Mouse (Mus musculus) hindbrain, embryonic 11.5 days (tissue): ENCODE results near the gene Spns3. TPM values are rescaled to one million over a fixed set of nuclear protein-coding genes. Genes with fewer than 3 reads are reported as not detected.

ENCODE experiments used
- ATAC-seq: fragments of 200-750 bp; cut with Nextera tagmentation; 2 replicates; pipeline ENCODE4 v1.8.0; 2017; ENCODE audit warnings: mild to moderate bottlenecking, moderate TSS enrichment, moderate library complexity; ENCODE audit not compliant: low FRiP score
- DNase-seq: peaks from one replicate; pipeline ENCODE4 v3.0.0-alpha.2; 2015; ENCODE audit warnings: low spot score
- H3K27ac ChIP-seq: fragments of 300-500 bp; sonication (generic); 2 replicates; pipeline ENCODE4 v1.5.1; 2014; ENCODE audit warnings: mild to moderate bottlenecking, low read depth, low read length
- H3K27me3 ChIP-seq: fragments of 300-500 bp; sonication (generic); 2 replicates; pipeline ENCODE4 v1.6.1; 2014; ENCODE audit warnings: mild to moderate bottlenecking, low read length, moderate library complexity, mixed read lengths; ENCODE audit not compliant: control insufficient read depth, insufficient read depth
- H3K36me3 ChIP-seq: fragments of 300-500 bp; sonication (generic); 2 replicates; pipeline ENCODE4 v1.6.1; 2014; ENCODE audit warnings: mild to moderate bottlenecking, low read length, moderate library complexity, mixed read lengths; ENCODE audit not compliant: control insufficient read depth, insufficient read depth
- H3K4me1 ChIP-seq: fragments of 300-500 bp; sonication (generic); replicated peaks from 2 replicates; pipeline ENCODE4 v1.6.1; 2014; ENCODE audit warnings: low read length, mixed read lengths; ENCODE audit not compliant: control insufficient read depth, insufficient read depth
- H3K4me2 ChIP-seq: fragments of 300-500 bp; sonication (generic); replicated peaks from 2 replicates; pipeline ENCODE4 v1.6.1; 2014; ENCODE audit warnings: mild to moderate bottlenecking, low read depth, low read length
- H3K4me3 ChIP-seq: fragments of 300-500 bp; sonication (generic); 2 replicates; pipeline ENCODE4 v1.5.1; 2014; ENCODE audit warnings: low read depth, low read length
- H3K9ac ChIP-seq: fragments of 300-500 bp; sonication (generic); 2 replicates; pipeline ENCODE4 v1.6.1; 2014; ENCODE audit warnings: low read depth, low read length
- H3K9me3 ChIP-seq: fragments of 300-500 bp; sonication (generic); 2 replicates; pipeline ENCODE4 v1.6.1; 2016; ENCODE audit warnings: low read length; ENCODE audit not compliant: control insufficient read depth
- WGBS: fragments of 180-500 bp; shearing (Covaris S2); extraction: QIAGEN DNeasy Blood & Tissue Kit; methylation state at CpG from one replicate; pipeline ENCODE4 v1.1.7; 2014; 5-methylcytosine and 5-hydroxymethylcytosine counted together
- polyA plus RNA-seq: library from polyadenylated mRNA; unstranded; fragments of >200 nt; fragmentation: Nextera tagmentation; extraction: Ambion mirVana; gene quantifications from 2 replicates; pipeline ENCODE4 v1.2.1, GENCODE M21; 2014

Gene Spns3
- polyA plus RNA-seq, 1 experiment from 2014 or later = not detected

DNA sequence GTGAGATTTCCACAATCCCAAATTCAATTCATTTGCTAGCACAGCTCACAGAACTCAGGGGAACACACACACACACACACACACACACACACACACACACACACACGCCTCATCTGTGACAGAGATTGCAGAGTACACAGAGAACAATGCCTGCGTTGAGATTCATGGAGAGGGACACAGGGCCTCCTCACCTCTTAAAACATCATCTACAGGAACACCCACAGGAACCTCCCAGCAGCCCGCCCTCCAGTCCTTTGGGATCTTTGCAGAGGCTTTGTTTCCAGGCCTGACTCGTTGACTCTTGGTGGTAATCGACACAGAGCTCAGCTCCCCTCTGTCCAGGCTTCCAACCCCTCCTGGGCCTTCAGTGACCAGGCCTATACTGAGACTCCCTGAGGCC lies 73.1 kb downstream of the Spns3 start:
- no peaks in the 10 kb centered on the region for H3K27me3 ChIP-seq
- no peaks in the 10 kb centered on the region; the same call in none of the 2 replicates for H3K4me1 ChIP-seq
- H3K4me2 ChIP-seq = no peak overlapping the region
- H3K27ac ChIP-seq = peak overlapping the region; percentile 47; the same call in 1 of the 2 replicates
- H3K9ac ChIP-seq = no peak overlapping the region
- H3K36me3 ChIP-seq = no peaks in the 10 kb centered on the region
- ATAC-seq (no peak), DNase-seq (no peak)
- no peaks in the 10 kb centered on the region for H3K9me3 ChIP-seq
- no peak overlapping the region for H3K4me3 ChIP-seq
- WGBS = 47% methylated on average over 5 of the region's 5 CpGs

DNA sequence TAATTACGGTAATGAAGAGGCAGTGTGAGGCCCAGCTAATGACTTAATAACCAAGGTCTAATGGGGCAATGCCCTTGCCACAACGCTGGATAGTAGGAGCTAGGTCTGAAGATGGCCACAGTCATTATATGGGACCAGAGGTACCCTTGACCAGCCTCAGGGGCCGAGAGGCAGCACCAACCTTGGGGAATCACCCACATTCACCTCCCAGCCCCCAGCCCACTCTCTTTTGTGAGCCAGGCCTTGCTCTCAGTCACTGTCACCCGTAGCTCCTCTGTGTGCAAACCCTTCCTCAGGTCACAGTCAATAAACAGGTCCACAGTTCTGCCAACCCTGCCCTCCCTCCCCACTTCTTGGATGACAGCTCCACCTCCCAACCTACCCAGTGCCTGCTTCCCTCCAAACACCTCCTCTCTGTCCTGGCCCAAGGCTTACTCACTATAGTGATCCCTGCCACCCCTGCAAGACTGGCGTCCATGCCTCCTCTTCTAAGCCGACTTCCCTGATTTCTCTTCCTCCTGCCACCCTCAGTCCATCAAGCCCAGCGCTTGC lies 74.2 kb downstream of the Spns3 start:
- Histone ChIP-seq H3K4me2 (no peak overlapping the region), H3K9ac (no peak overlapping the region), H3K4me1 (no peaks in the 10 kb centered on the region; the same call in none of the 2 replicates), H3K4me3 (no peak overlapping the region), H3K36me3 (no peaks in the 10 kb centered on the region), H3K27me3 (no peaks in the 10 kb centered on the region), H3K27ac (no peak overlapping the region), H3K9me3 (no peaks in the 10 kb centered on the region)
- no peak for ATAC-seq
- no peak for DNase-seq
- 77% methylated on average over 7 of the region's 7 CpGs for WGBS

- Histone ChIP-seq H3K4me1 (no peaks in the 10 kb centered on the region; the same call in none of the 2 replicates), H3K27me3 (no peaks in the 10 kb centered on the region), H3K36me3 (no peaks in the 10 kb centered on the region), H3K4me3 (no peak overlapping the region), H3K4me2 (no peak overlapping the region), H3K27ac (no peak overlapping the region), H3K9me3 (no peaks in the 10 kb centered on the region), H3K9ac (no peak overlapping the region)
- WGBS = 72% methylated on average over 7 of the region's 7 CpGs
- DNase-seq = no peak
- no peak for ATAC-seq
Observed at GRCm38 (mm10) chr11:72475408-72475807, 74.9 kb downstream of the Spns3 start.

DNA sequence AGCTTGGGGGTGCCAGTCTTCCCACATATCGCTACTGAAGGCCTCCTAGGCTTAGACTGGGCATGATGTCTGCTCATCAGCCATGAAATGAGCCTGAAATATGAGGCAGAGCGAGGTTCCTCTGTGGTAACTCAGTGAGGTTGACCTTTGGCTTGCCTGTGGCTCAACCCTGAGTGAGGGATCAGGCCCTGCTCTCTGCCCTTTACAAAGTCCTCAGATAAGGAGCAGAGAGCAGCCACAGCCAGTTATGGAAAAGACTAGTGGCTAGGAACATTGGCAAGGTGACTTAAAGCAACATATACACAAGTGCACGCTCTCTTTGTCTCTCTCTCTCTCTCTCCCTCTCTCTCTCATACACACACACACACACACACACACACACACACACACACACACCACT lies 75.4 kb downstream of the Spns3 start:
- H3K27ac ChIP-seq = no peak overlapping the region
- H3K4me2 ChIP-seq = no peak overlapping the region
- H3K36me3 ChIP-seq = no peaks in the 10 kb centered on the region
- ATAC-seq (no peak), DNase-seq (no peak)
- 73% methylated on average over 3 of the region's 3 CpGs for WGBS
- H3K9me3 ChIP-seq = no peaks in the 10 kb centered on the region
- H3K27me3 ChIP-seq = no peaks in the 10 kb centered on the region
- no peak overlapping the region for H3K4me3 ChIP-seq
- H3K4me1 ChIP-seq = no peaks in the 10 kb centered on the region; the same call in none of the 2 replicates
- H3K9ac ChIP-seq = no peak overlapping the region

DNA sequence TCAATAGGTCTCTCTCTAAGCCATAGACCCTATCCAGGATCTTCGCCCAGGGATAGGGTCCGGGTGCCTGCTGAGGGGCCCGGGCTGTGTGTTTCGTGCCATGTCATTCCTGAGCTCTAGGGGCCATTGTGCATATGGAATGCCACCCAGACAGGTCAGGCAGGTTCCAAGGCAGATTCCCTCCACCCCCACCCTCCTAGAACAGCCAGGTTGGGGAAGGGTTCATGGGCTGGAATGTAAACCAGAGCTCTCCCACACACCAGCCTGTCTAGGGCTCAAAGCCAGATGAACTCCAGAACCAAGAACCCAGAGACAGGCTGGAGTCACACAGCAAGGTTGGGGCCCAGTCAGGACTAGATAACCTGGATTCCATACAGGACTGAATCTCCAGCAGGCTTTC lies 76.8 kb downstream of the Spns3 start:
- Histone ChIP-seq H3K9ac (no peak overlapping the region), H3K27ac (no peak overlapping the region), H3K4me2 (no peak overlapping the region), H3K27me3 (no peaks in the 10 kb centered on the region), H3K4me3 (no peak overlapping the region), H3K4me1 (peaks cover under 1% of the 10 kb centered on the region), H3K36me3 (no peaks in the 10 kb centered on the region), H3K9me3 (no peaks in the 10 kb centered on the region)
- 95% methylated on average over 4 of the region's 4 CpGs for WGBS
- ATAC-seq (no peak), DNase-seq (no peak)

- Histone ChIP-seq H3K27me3 (no peaks in the 10 kb centered on the region), H3K9ac (no peak overlapping the region), H3K27ac (no peak overlapping the region), H3K4me2 (no peak overlapping the region), H3K4me1 (peaks cover 4% of the 10 kb centered on the region), H3K4me3 (no peak overlapping the region), H3K9me3 (no peaks in the 10 kb centered on the region), H3K36me3 (no peaks in the 10 kb centered on the region)
- DNase-seq (no peak), ATAC-seq (no peak)
- WGBS = 85% methylated on average over 6 of the region's 6 CpGs
Observed at GRCm38 (mm10) chr11:72471381-72471780, 78.9 kb downstream of the Spns3 start.

GRCm38 (mm10) chr11:72470004-72470403 lies 80.3 kb downstream of the Spns3 start:
- no peak for DNase-seq
- Histone ChIP-seq H3K27me3 (no peaks in the 10 kb centered on the region), H3K4me3 (no peak overlapping the region), H3K36me3 (no peaks in the 10 kb centered on the region), H3K4me1 (peaks cover 9% of the 10 kb centered on the region), H3K9ac (no peak overlapping the region), H3K27ac (no peak overlapping the region), H3K4me2 (no peak overlapping the region), H3K9me3 (no peaks in the 10 kb centered on the region)
- WGBS = 71% methylated on average over 4 of the region's 4 CpGs
- no peak for ATAC-seq

DNA sequence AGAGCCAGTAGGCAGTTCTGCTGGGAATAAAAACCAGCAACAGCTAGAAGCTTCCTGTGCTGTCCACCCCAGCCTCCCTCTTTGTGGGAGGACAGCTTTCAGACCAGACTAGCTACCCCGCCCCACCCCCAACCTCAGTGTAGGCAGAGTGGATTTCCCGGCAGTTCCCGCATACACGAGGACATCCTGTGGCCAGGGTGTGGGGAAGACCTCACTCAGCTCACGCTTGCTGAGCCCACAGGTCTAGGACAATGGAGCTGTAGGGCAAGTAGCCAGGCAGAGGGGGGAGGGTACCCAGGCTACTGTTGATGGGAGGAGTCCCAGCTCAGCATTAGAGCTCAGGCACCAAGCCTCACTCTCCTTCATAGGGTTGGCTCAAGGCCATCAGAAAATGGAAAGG lies 81.1 kb downstream of the Spns3 start:
- Histone ChIP-seq H3K36me3 (no peaks in the 10 kb centered on the region), H3K4me1 (peaks cover 9% of the 10 kb centered on the region), H3K9me3 (no peaks in the 10 kb centered on the region), H3K4me2 (no peak overlapping the region), H3K27me3 (no peaks in the 10 kb centered on the region), H3K4me3 (no peak overlapping the region), H3K27ac (0 out of 2 replicates have a peak overlapping the region, but pooled peaks have one; percentile 13), H3K9ac (peak overlapping the region; percentile 15; the same call in 1 of the 2 replicates)
- ATAC-seq (peak; percentile 43), DNase-seq (no peak)
- 27% methylated on average over 5 of the region's 5 CpGs for WGBS

DNA sequence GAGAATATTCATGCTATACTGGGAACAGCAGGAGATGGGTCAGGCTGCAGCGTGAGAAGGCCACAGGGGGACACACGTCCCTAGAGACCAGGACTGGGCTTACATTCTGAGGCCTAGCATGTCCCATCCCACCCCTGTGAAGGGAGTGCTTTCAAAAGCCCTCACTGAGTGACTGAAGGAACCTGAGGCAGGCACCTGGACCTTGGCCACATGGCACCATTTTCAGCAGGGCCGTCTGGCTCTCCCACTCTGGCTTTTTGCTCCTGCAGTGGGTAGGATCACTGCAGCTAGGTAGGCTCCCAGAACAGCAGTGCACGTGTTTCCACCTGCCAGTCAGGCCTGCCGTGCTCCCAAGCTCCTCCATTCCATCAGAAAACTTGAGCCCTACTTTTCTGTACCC lies 81.8 kb downstream of the Spns3 start:
- H3K4me1 ChIP-seq = peaks cover 9% of the 10 kb centered on the region
- no peaks in the 10 kb centered on the region for H3K9me3 ChIP-seq
- H3K4me3 ChIP-seq = no peak overlapping the region
- no peak for ATAC-seq
- H3K36me3 ChIP-seq = no peaks in the 10 kb centered on the region
- H3K9ac ChIP-seq = no peak overlapping the region
- H3K27me3 ChIP-seq = no peaks in the 10 kb centered on the region
- peak overlapping the region; percentile 13; the same call in 1 of the 2 replicates for H3K27ac ChIP-seq
- WGBS = 76% methylated on average over 5 of the region's 5 CpGs
- H3K4me2 ChIP-seq = no peak overlapping the region
- no peak for DNase-seq
